Mouse (Mus musculus) cerebellum, postnatal 14 days (tissue): ENCODE results near the gene Col18a1.

Source experiments
- DNase-seq, 2 experiments: peaks; one replicate each; pipeline ENCODE4 v3.0.0; 2021; ENCODE audit warnings: mixed read lengths in 2 of 2

Gene Col18a1

DNA sequence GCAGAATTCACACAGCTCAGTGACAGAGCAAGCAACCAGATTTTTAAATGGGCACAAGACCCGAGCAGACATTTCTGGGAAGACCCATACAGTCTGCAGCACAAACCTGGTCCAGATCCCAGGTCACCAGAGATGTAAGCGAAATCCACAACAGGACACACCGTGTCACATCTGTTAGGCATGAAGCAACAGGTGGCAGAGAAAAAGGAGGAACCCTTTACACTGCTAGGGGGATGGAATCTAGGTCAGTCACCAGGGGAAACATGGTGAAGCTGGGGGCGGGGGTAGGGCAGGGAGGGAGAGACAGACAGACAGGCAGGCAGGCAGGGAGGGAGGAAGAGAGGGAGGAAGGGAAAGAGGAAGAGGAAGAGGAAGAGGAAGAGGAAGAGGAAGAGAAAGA is 58.2 kb downstream of the Col18a1 start:
- no peak for DNase-seq

DNA sequence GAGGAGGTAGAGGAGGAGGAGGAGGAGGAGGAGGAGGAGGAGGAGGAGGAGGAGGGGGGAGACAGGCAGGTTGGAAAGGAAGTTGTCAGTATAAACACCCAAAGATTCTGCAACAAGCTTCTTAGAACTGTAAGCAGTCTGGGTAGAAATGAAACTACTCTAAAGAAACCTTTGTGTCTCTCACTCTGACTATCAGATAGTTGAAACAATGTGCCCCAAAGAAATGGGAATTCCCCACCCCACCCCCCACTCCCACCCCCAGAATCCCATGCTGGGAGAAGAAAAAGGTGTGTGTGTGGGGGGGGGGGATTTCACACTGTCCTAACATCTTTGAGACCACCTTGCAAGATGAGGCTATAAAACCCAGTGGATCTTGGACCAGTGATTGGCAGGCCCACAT is 62.0 kb downstream of the Col18a1 start:
- DNase-seq = no peak

DNA sequence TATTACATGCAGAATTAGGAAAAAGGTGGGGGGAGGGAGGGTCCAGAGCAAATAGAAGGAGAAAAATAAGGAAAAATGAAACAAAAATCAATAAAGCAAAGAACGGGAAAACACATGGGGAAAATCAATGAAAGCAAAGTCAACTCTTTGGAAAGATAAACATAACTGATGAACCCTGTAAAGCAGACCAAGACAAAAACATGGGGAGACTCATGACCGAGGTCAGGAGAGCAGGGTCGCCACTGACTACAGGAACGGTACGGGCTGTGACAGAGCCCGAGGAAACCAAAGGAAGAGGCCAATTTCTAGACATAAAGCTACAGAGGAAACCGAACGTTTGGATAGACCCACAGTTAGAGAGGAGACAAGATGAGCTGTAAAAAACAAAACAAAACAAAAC is 62.7 kb downstream of the Col18a1 start:
- no peak for DNase-seq

DNA sequence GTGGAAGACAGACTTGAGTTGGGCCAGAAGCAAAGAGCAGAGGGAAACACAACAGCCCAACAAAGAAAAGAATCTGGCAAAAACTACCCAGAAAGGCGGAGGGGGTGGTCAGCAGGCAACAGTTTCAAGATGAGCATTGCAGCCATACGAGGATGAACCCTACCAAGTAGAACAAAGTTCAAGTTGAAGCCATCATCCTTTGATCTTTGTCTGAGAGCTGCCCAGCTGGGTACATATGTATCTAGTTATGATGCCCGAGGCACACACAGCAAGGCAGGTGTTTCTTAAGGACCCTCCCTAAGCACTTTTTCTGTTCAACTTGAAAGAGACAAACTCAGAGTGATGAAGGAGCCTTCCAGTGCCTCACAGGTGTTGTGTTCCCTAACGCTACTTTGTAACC is 66.6 kb downstream of the Col18a1 start:
- DNase-seq = no peak

DNA sequence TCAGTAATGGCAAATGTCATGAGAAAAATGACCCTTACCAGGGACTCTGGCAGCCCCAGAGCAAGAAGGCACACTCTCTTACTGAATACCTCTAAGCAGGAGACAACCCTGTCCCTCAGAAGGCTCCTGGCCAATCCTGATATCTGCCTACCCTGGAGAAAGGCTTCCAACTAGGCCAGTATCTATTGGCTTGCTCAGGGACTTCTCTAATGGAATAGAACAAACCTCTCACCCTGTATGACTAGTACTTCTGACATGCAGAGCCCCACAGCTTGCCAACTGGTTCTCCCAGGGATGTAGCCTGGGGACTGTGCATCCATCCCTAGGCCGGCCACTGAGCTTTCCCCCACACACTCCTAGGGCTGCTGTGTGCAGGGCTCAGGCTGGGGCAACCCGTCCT is 67.7 kb downstream of the Col18a1 start:
- no peak for DNase-seq

DNA sequence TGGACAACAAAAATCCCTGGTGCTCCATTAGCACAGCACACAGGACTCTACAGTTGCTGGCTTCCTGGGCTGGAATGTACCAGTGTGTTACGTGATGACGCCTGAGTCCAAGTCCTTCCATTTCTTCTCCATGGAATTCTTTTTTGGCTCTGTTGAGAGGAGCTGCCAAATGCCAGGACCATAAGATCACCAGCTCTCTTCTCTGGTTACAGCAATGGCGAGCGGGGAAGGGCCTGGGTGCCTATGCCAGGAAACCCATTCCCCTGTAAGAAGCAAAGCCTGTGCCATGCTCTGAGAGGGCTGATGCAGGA is 68.5 kb downstream of the Col18a1 start:
- DNase-seq = no peak

DNA sequence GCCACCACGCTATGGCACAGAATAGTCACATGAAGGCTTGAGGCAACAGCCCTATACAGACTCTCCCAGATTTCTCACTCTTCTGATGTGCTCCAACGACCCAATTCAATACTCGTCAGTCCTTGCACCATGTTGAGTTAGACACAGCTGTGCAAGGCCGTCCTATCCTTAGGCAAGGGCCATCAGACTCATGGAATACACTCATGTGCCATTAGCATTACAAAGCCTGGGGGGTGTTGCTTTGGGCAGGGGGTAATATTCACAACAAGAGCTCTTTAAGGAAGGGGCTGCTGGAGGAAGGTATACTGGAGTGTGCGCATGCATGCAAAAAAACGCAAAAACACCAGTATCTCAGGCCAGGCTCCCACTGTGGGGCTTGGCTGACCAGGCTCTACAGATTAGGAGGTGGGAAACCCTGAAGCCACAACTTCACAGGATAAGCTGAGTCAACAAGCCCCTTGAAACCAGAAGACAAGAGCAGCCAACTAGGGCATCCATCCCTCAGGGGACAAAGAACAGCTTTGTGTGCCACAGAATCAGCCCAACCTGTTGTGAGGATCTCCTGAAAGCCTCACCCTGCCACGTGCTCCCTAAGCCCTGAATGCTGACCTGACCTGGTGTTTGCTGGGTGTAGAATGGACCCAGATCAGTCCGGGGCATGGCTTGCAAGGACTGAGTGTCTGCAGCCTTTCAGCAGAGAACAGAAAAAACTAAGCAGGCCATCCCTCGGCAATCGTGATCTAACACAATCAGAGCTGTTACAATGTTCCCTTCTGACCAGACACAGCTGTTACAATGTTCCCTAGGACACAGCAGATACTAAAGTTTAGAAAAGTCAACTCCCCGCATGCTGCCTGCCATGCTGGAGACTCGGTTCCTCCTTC is 69.1 kb downstream of the Col18a1 start:
- no peak for DNase-seq

DNA sequence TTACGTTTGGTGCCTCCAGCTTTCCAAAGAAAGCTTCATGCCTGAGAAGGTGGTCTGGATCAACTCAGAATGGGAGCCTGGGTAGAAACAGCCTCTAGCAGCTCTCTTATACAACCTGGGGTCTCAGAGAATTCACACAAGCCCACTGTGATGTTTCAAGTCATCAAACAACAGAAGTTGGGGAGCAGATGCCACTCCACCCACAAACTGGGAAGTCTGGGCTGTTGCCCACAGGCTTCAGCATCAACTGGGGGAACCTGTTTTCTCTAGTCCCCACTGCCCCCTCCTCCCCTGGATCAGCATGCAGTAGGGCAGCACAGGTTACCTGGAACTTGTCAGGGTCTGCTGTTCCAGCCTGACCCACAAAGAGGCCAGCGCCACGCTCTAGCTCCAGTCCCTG is 70.7 kb downstream of the Col18a1 start:
- no peak for DNase-seq

DNA sequence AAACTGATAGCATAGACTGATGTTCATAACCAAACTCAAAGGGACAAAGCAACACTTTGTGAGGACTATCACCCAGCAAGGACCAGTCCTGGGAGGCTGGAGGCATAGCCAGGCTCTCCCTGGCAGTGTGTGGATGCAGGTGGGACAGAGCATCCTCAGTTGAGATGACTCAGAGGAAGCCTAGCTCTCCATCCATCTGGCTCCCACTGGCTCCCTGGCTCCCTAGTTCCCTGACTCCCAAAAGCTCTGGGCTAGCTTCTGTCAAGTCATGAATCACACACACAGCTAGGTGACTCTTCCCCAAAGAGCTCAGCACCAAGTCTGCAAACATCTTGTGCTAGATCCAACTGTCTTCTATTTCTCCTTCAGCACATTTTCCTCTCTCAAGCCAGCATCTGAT is 72.5 kb downstream of the Col18a1 start:
- no peak for DNase-seq

DNA sequence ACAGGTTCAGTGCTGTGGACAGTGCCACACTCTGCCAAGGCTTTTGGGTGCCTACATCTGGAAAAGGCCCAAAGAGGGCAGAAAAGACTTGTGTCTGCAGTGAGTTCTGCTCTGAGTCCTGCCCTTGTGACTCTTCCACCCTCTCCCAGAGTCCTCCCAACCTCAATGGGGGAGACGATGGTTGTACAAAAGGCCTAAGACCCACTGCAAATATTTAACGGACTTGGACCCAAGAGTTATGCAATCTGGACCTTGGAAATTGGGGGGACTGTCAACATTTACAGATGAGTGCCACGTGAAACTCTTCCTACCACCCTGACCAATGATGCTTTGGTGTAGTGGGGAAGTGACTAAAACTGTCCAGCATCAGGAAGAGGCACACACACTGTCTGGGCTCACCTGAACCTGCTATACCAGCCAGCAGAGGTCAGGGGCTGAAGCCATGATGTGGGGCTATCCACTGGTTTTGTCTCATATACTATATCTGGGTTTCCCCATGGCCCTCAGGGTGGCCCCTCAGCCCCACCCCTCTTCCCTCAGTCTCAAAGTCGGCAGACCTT is 74.7 kb downstream of the Col18a1 start:
- DNase-seq = no peak

DNA sequence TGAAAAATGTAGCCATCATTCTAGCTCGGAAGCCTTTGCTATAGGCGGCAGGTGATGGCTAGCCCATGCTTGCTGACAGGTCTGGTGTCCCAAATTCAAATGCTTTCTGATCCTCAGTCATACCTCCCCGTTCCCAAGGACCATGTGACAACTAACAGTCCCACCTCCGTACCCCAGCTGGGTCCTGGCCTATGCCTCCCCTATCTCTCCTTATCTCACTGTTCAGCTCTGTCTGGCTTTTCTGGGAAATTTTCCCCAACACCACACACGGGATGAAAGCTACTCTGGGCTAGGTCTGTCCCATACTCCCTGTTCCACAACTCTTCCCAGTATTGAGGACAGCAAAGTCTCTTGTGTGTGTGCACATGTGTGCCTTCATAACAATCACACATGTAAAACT is 76.3 kb downstream of the Col18a1 start:
- no peak for DNase-seq

DNA sequence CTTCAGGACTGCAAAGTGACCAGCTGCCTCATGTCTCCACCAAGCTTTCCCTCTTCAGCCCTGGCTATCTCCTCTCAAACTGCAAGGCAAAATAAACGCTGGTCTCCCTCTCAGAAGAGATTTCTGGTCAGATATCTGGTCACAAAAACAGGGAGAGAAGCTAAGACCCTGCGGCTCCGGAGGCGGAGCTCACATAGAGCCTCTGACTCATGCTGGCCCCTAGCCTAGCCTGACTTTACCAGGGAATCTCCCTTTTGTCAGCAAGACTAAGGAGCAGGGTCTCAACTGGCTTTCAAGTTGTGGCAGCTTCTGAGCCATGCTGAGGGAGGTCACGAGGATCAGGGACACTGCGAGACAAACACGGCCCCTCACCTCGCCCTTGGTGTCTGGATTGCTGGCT is 77.0 kb downstream of the Col18a1 start:
- DNase-seq = no peak

DNA sequence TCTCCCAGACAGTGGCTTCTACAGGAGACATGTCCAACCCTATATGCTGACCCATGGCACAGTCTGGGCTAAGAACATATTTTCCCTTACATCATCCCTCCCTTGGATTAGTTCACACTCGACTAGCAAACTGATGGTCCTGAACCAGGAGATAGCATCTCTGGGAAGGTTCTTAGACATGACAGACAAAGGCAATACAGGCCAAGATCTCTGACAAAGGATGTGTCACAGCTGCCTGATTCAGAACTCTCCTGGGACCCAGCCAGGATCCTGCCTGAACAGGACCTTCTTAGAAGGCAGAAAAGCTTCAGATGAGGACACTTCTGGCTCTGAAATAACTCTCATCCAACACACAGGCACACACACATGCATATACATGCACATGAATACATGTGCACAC is 81.8 kb downstream of the Col18a1 start:
- no peak for DNase-seq

DNA sequence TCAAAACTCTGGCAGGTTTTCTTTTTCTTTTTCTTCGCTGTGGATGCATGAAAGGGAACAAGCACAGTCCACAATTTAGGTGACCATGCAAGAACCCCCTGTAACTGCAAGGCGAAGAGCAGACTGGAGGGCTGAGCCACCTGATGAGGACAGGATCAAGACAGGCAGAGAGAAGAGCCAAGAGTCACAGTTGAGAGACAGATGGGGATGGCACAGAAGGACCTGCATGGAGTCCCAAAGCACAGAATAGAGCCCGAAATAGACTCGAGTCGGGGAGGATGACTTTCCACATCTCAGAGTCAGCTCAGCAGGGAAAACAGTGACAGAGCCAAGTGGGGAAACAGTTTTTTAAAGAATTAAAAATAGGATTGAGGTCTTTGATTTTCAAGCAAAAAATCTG is 83.4 kb downstream of the Col18a1 start:
- DNase-seq = peak; percentile 44 to 64

DNA sequence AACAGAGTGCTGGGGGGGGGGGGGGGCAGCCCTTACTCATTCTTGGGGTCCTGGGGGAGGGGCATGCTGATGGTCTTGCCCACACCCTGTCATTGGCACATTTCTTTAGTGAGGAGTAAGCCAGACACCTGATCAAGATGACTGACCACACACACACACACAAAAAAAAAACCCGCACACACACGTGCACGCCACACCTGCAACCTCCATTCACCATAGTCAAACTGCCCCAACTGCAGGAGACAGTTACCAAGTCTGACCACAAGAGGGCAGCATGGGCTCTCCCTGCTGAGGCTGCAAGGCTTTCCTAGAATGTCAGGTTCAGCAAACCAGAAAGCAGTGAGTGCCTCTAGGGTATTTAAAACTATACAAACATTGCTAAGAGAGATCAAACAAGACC is 83.9 kb downstream of the Col18a1 start:
- DNase-seq = peak; percentile 91 to 92

DNA sequence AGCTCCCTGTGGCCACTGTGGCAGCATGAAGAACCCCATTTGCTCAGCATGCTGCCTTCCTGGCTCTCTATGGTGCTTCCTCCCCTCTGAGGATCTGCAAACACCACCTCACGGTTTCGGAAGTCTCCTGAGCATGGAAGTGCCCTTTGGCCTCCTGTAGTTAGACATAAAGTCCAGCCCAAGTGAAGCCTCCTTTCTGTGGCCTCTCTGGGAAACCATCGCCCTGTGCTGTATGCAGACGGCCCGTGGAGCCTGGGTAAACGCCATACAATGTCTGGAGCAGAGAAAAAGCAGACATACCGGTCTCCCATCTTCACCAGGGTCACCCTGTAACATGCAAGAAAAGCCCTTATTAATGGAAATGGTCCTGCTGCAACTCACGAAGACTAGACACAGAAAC is 87.4 kb downstream of the Col18a1 start:
- no peak for DNase-seq

DNA sequence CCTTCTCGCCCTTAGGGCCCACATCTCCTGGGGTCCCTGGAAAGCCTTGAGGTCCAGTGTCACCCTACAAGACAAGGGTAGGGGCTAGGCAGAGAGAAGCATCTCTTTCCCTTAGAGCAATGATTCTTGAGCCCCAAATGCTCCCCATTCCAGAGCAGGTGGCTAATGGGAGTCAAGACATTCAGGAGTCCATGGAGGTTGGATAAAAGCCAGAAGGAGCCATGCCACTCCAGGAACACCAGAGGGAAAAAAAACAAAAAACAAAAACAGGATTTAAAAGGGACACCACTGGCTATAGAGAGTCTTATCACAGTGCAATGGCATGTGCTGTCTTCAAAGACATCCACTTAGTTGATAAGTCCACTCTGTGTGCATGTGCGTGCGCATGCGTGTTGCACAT is 87.9 kb downstream of the Col18a1 start:
- DNase-seq = no peak

DNA sequence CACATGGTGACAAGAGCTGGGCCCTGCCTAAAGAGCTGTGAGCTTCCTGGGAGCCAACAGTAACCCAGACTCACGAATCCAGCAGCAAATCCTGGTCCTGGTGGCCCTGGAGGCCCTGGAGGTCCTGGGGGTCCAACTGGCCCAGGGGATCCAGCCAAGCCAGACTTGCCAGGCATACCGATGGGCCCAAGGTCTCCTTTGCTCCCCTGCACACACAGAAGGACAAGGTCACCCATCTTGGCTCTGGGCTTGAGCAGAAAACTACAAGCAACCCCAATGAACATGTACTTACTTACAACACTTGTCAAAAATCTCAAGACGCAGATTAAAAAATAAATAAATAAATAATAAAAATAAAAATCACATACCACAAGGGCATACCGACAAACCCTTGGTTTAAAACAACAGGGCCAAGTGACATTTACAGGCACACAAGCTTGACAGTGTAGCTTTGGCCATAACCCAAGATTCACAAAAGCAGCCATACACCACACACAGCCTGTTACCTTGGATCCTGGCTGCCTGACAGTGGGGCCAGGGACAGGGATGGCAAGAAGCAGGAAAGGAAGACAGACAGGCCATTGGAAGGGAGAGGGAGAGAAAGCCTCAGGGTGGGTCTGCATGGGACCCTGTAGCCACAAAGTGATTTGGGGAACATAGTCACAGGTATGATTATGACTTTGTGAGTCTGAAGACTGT is 91.9 kb downstream of the Col18a1 start:
- DNase-seq = peak; percentile 74

DNA sequence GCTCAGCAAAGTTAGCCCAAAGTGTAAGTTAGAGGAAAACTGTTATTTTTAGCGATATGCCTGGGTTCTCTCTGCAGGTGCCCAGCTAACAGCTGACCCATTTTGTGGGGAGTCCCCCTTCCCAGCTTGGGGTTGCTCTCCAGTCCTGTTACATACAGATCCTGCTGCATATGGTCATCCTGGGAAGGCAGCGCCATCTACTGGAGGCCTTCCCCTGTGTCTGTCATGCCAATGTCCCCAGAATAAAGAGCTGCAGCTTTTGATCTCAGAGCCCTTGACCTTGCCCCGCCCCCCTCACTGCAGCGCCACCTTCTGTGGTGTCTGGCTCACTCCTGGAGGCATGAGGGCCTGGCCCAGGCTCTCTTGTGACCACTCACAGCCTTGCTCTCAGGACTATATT is 96.3 kb downstream of the Col18a1 start:
- DNase-seq = peak; percentile 83 to 87

DNA sequence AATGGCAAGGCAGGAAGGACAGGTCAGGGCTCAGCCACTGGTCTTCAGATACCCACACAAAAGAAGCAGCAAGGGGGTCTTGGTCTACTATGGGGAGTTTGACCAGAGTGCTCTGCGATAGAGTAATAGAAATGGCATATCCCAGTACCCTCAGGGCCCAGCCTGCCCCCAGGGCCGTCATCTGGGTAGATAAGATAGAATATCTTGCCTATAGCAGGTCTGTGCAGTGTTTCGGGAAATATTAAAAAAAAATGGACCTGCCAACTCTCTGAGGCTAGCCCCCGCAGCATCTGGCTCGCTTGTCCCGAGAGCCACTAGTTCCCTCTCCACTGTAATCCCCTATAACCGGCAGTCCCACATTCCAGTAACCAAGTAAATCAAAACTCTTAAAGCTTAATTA is 97.9 kb downstream of the Col18a1 start:
- no peak for DNase-seq

DNA sequence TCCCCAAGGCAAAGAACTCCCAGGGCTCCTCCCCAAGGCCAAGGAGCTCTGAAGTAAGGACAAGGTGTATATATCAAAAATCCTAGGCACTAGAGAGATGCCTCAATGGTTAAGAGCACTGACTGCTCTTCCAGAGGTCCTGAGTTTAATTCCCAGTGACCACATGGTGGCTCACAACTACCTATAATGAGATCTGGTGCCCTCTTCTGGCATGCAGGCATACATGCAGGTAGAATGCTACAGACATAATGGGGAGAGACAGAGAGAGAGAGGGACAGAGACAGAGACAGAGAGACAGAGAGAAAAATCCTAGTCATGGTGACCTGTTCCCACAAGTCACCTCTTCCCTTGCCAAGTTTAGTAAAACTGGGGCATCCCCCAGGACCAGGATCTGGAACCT is 101.7 kb downstream of the Col18a1 start:
- no peak for DNase-seq

DNA sequence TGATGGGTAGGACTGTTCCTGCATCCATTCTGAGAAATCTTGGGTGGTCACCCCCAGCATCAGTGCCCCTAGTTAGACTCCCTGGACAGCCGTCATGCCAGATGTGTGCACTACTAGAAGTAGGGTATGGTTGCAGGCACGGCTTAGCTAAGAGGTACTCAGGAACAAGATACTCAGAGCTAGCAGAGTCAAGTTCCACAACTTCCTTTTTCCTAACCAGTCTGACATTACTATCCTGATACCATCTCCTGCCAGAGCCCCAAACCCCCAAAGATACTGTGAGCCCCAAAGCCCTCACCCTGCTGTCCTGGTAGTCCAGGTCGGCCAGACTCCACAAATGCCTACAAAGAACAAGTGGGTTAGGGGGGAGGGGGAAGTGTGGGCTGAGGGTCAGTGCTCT is 102.1 kb downstream of the Col18a1 start:
- no peak for DNase-seq

DNA sequence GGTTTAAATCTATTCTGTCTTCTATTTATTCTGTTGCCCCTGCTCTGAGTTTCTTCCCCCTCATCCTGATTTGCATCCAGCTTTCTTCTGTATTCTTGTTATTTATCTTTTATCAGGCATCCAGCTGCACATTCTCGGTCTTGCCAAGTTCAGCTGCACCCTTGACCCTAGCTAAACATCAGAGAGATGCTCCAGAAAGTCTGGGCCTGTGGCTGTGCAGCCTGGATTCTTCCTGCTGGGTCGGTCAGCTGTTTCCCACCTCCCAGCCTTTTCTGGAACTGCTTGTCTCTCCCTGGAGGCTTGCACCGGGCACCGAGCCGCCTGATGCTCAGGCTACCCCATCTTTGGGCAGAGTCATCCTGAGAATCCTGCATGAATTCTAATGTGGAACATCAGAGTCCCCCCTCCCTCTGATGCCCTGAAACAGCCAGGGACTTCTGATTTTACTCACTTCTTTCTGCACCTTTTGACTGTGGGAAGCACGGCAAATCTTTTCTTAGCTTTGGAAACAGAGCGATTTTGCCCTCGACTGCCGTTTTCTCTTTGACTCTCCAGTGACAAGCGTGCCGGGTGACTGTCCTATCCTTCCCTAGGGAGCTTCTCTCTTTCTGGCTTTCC is 103.8 kb downstream of the Col18a1 start:
- DNase-seq = no peak

DNA sequence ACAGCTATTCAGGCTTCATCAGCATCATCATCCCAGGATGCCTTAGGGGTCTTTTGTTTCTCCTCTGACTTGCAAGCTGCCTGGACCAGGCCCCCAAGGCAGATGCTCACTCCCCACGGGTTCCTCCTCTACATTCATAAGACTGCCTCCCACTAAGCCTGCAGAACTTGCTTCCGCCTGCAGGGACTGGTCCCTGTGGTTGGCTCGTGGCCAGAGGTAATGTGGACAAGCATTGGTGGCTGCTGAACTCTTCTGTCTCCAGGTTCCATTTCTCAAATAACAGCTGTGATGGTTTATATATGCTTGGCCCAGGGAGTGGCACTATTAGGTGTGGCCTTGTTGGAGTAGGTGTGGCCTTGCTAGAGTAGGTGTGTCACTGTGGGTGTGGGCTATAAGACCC is 104.9 kb downstream of the Col18a1 start:
- peak in 1 of 2 experiments; percentile 50 for DNase-seq
